In genomic region chr10:128303126-128304021, GRCm38 (mm10) we compare ENCODE assay signal across 8 mouse cellular contexts. TPM values are rescaled to one million over a fixed set of nuclear protein-coding genes. Genes with fewer than 3 reads are reported as not detected.
DNase-seq lines count a peak whose midpoint lies in the region; ATAC-seq lines count a peak whose summit lies in the region.

Gene Pan2 (plus strand): TSS chr10:128303335.

- DNase-seq in NIH3T3 (ENCODE audit: low read depth): peak; percentile 100
- DNase-seq in cerebellum, postnatal 10 days: peak; percentile 99 to 100
- peak; percentile 100 for DNase-seq in frontal cortex, postnatal 10 days (ENCODE audit: low spot score in 2 of 2)
- DNase-seq in layer of hippocampus, postnatal 14 days (ENCODE audit: low spot score in 2 of 2): peak; percentile 100
- peak; percentile 99 for DNase-seq in lung, postnatal 14 days
- peak; percentile 100 for DNase-seq in retina, adult 2 months (ENCODE audit: low read depth, low spot score)
- peak; percentile 100 for DNase-seq in thymus, postnatal 36 days

- no peaks in the 10 kb centered on the region for H3K9me3 ChIP-seq in hindbrain, embryonic 12.5 days (replicated peaks)

- ATAC-seq in hindbrain, embryonic 12.5 days (ENCODE audit: low FRiP score): peak; percentile 98

- 0 out of 2 replicates have a peak, but pooled peaks cover 3% of the 10 kb centered on the region for H3K27me3 ChIP-seq in hindbrain, embryonic 12.5 days

- peak within 1 kb of the TSS; percentile 86 for H3K9ac ChIP-seq in hindbrain, embryonic 12.5 days

- H3K36me3 ChIP-seq in hindbrain, embryonic 12.5 days: peaks cover 6% of the 10 kb centered on the region

- peak within 1 kb of the TSS; percentile 97 for H3K27ac ChIP-seq in hindbrain, embryonic 12.5 days

- peaks cover 16% of the 10 kb centered on the region for H3K4me1 ChIP-seq in hindbrain, embryonic 12.5 days

- WGBS in hindbrain, embryonic 12.5 days: 1% methylated on average over 37 of the region's 37 CpGs

- peak within 1 kb of the TSS; percentile 56 for H3K4me3 ChIP-seq in hindbrain, embryonic 12.5 days

- H3K4me2 ChIP-seq in hindbrain, embryonic 12.5 days (replicated peaks): peak within 1 kb of the TSS; percentile 66

RNA-seq across cellular contexts. Expression of gene Pan2, which starts in this region (rescaled TPM):
- 33.5 and 34.1 TPM in 2 replicates for polyA plus RNA-seq in hindbrain, embryonic 12.5 days (2016; fragmentation: Nextera tagmentation; extraction: Ambion mirVana)
- 10 to 100 TPM; 15.1 to 15.4 TPM for total RNA-seq in layer of hippocampus, postnatal 14 days (2021)

Comparison
In these comparisons a context has a peak if more than half of its experiments do, and no peak if none do; other contexts are left out.
1. Peak in every context shown above with its lines: DNase-seq, ATAC-seq, H3K4me3 ChIP-seq and H3K27ac ChIP-seq.